In the genomic region with DNA sequence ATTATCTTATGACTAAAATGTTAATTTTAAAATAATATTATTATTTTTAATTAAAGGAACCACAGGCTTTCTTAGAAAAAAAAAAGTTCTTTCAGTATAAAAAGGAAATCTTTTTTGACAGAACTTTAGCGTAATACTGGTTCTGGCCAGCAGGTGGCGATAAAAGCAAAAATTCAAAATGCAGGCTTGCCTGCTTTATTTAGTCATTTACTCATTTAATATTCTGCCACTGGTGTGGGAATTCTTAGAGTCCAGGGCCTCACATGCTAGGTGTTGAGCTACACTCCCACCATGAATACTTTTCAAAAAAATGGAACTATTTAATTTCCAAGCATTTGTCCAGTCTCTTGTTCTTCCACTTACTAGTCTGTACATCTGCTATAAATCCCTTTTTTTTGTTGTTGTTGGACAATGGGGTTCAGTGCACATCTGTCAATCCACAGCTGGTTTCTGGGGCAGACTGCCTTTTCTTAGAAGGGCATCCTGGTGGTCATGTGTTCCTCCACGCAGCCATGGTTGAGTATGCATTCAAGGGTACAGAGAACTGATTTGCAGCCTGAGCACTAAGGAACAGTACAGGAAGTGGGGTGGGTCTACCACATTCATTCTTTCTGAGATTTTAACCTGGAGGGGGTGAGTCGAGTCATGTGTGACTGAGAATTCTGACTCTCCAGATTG, we compare ENCODE assay signal across 9 mouse cellular contexts. TPM values are rescaled to one million over a fixed set of nuclear protein-coding genes. Genes with fewer than 3 reads are reported as not detected.
DNase-seq lines count a peak whose midpoint lies in the region; ATAC-seq and TF ChIP-seq lines count a peak whose summit lies in the region.
"Had no signal": no experiment of that assay in that cellular context is flagged by ENCODE, and none has a peak within 500 bp of the region (broad histone marks: within the 10 kb centered on the region; RNA-seq: fewer than 3 reads in every experiment).

No protein-coding gene starts in this region.

- peak; percentile 52; the same call in 1 of the 2 replicates for ATAC-seq in forebrain, embryonic 14.5 days

- intact Hi-C loops in gastrocnemius, adult 2 months (cut with DNase I), result no loop called here

- H3K4me2 ChIP-seq in forebrain, embryonic 14.5 days (ENCODE audit: low read length), result no peak overlapping the region
- H3K4me2 ChIP-seq: hindbrain, embryonic 15.5 days had no signal

- no peaks in the 10 kb centered on the region for H3K4me1 ChIP-seq in forebrain, embryonic 14.5 days (ENCODE audit: control insufficient read depth, insufficient read depth, low read length)

- TF ChIP-seq CTCF in gastrocnemius, adult 2 months (IDR thresholded peaks at IDR 0.05), result peak; percentile 86
- TF ChIP-seq CTCF in brain, embryonic 14.5 days (IDR thresholded peaks at IDR 0.05; ENCODE audit: borderline replicate concordance, extremely low read depth, insufficient read depth, insufficient read length), result peak; percentile 40

- no peak for TF ChIP-seq POLR2A in brain, embryonic 14.5 days (IDR thresholded peaks at IDR 0.05; ENCODE audit: borderline replicate concordance, extremely low read depth, insufficient read depth, insufficient read length, poor library complexity, severe bottlenecking)

- H3K9ac ChIP-seq in forebrain, embryonic 14.5 days (ENCODE audit: low read length), result no peak overlapping the region; the same call in 1 of the 2 replicates
- H3K9ac ChIP-seq: hindbrain, embryonic 15.5 days had no signal

- no peak overlapping the region for H3K27ac ChIP-seq in gastrocnemius, adult 2 months
- no peak overlapping the region for H3K27ac ChIP-seq in forebrain, embryonic 14.5 days (ENCODE audit: low read depth, low read length)
- H3K27ac ChIP-seq: hindbrain, embryonic 15.5 days had no signal

- H3K9me3 ChIP-seq in forebrain, embryonic 14.5 days (replicated peaks; ENCODE audit: control insufficient read depth, low read length), result no peaks in the 10 kb centered on the region
- H3K9me3 ChIP-seq: hindbrain, embryonic 15.5 days had no signal

- H3K27me3 ChIP-seq in forebrain, embryonic 14.5 days (replicated peaks; ENCODE audit: control insufficient read depth, insufficient read depth, low read length), result peaks cover 13% of the 10 kb centered on the region; the same call in 1 of the 2 replicates
- H3K27me3 ChIP-seq: hindbrain, embryonic 15.5 days had no signal

- 35% methylated on average over 4 of the region's 4 CpGs for WGBS in forebrain, embryonic 14.5 days

- peak; percentile 64 for DNase-seq in gastrocnemius, adult 2 months
- DNase-seq in gastrocnemius, postnatal 25 days, result no peak
- peak; percentile 40 for DNase-seq in CD4-positive helper T cell, adult 2 months (ENCODE audit: low read depth, low spot score)
- DNase-seq in brain, embryonic 14.5 days (ENCODE audit: low read depth), result peak; percentile 65
- peak; percentile 82 for DNase-seq in forebrain, embryonic 14.5 days (ENCODE audit: low spot score)
- DNase-seq in layer of hippocampus, adult 18-20 months (ENCODE audit: low spot score in 2 of 2), result peak; percentile 40 to 80
- DNase-seq in mesoderm, embryonic 11.5 days (ENCODE audit: low read depth, low spot score), result peak; percentile 66
- peak; percentile 37 for DNase-seq in thymus, postnatal 0 days (ENCODE audit: low spot score)

- H3K4me3 ChIP-seq in gastrocnemius, adult 2 months, result no peak overlapping the region
- no peak overlapping the region for H3K4me3 ChIP-seq in forebrain, embryonic 14.5 days (ENCODE audit: low read depth, low read length)
- H3K4me3 ChIP-seq: hindbrain, embryonic 15.5 days had no signal

- H3K36me3 ChIP-seq in forebrain, embryonic 14.5 days (ENCODE audit: control insufficient read depth, insufficient read depth, low read length), result no peaks in the 10 kb centered on the region
- H3K36me3 ChIP-seq: hindbrain, embryonic 15.5 days had no signal

RNA-seq across cellular contexts. Expression of gene Sec61a1, which starts 30.6 kb away (rescaled TPM):
- total RNA-seq in gastrocnemius, adult 2 months (2021), result 10 to 100 TPM; 17.7 to 23.3 TPM
- total RNA-seq in gastrocnemius, postnatal 25 days (2021), result 10 to 100 TPM; 22.1 to 22.9 TPM
- polyA plus RNA-seq in brain, embryonic 14.5 days (2012; rRNA removed), result 169 and 177 TPM in 2 replicates
- 131 and 146 TPM in 2 replicates for polyA plus RNA-seq in forebrain, embryonic 14.5 days (2014; fragmentation: Nextera tagmentation; extraction: Ambion mirVana)
- 10 to 100 TPM; 79.5 to 80.1 TPM for total RNA-seq in layer of hippocampus, adult 18-20 months (2021)
- polyA plus RNA-seq in thymus, postnatal 0 days (2015; fragmentation: Nextera tagmentation; extraction: Ambion mirVana), result 138 and 139 TPM in 2 replicates
